Mouse (Mus musculus) MEL (cell line): Measurements from ENCODE around the gene Ostf1. TPM values are rescaled to one million over a fixed set of nuclear protein-coding genes. Genes with fewer than 3 reads are reported as not detected.
A peak's percentile ranks its signal among the peaks of the same experiment; 100 is the strongest.

Experiments
- DNase-seq: peaks from one replicate; pipeline ENCODE4 v3.0.0; 2011; ENCODE audit warnings: low read depth, low spot score
- H3K27ac ChIP-seq: 2 replicates; pipeline ENCODE4 v1.5.1; 2012; ENCODE audit warnings: low read depth, mild to moderate bottlenecking, control low read depth, low read length, moderate library complexity; ENCODE audit not compliant: control insufficient read depth
- H3K27me3 ChIP-seq, 2 experiments: fragments of 150-350 bp in 1 of 2; sonication (generic) in 1 of 2; 2 replicates each; pipeline ENCODE4 v1.6.1; 2012; ENCODE audit warnings: low read length in 2 of 2, mild to moderate bottlenecking in 2 of 2, improper control_type of control experiment in 1 of 2, moderate library complexity in 1 of 2; ENCODE audit not compliant: insufficient read depth in 2 of 2, control insufficient read depth in 1 of 2
- H3K36me3 ChIP-seq, 2 experiments: 2 replicates each; pipeline ENCODE4 v1.6.1; 2012 to 2014; ENCODE audit warnings: low read length in 2 of 2, improper control_type of control experiment in 1 of 2, inconsistent platforms in 1 of 2, mild to moderate bottlenecking in 1 of 2; ENCODE audit not compliant: insufficient read depth in 2 of 2, control insufficient read depth in 1 of 2
- H3K4me1 ChIP-seq, 2 experiments: fragments of 150-350 bp in 1 of 2; sonication (generic) in 1 of 2; 2 replicates each; pipeline ENCODE4 v1.6.1; 2012; ENCODE audit warnings: low read length in 2 of 2, improper control_type of control experiment in 1 of 2, mild to moderate bottlenecking in 1 of 2; ENCODE audit not compliant: insufficient read depth in 2 of 2, control insufficient read depth in 1 of 2
- H3K4me3 ChIP-seq, 2 experiments: fragments of 150-350 bp in 1 of 2; sonication (generic) in 1 of 2; 2 replicates each; pipeline ENCODE4 v1.5.1; 2012; ENCODE audit warnings: low read depth in 2 of 2, low read length in 2 of 2, mild to moderate bottlenecking in 2 of 2, moderate library complexity in 2 of 2, control low read depth in 1 of 2, improper control_type of control experiment in 1 of 2; ENCODE audit not compliant: control insufficient read depth in 1 of 2, insufficient read depth in 1 of 2
- H3K79me2 ChIP-seq: 2 replicates; pipeline ENCODE4 v1.6.1; 2012; ENCODE audit warnings: mild to moderate bottlenecking, low read length, moderate library complexity; ENCODE audit not compliant: control insufficient read depth, poor library complexity, insufficient read depth
- H3K9ac ChIP-seq: 2 replicates; pipeline ENCODE4 v1.6.1; 2012; ENCODE audit warnings: low read depth, mild to moderate bottlenecking, control low read depth, low read length, moderate library complexity; ENCODE audit not compliant: control insufficient read depth, poor library complexity, severe bottlenecking
- H3K9me3 ChIP-seq: fragments of 150-350 bp; sonication (generic); replicated peaks from 2 replicates; pipeline ENCODE4 v1.6.1; 2012; ENCODE audit warnings: mild to moderate bottlenecking, low read length, improper control_type of control experiment, moderate library complexity; ENCODE audit not compliant: insufficient read depth
- CHD1 ChIP-seq: IDR thresholded peaks from 2 replicates; pipeline ENCODE4 v1.6.1; 2012; ENCODE audit warnings: low read depth, mild to moderate bottlenecking, inconsistent platforms, low read length, improper control_type of control experiment
- CHD2 ChIP-seq: IDR thresholded peaks from 2 replicates; pipeline ENCODE4 v1.6.1; 2011; ENCODE audit warnings: low read length, improper control_type of control experiment
- EP300 ChIP-seq, 2 experiments: IDR thresholded peaks; 2 replicates each; pipeline ENCODE4 v1.6.1; 2011; ENCODE audit warnings: improper control_type of control experiment in 2 of 2, low read length in 2 of 2, low read depth in 1 of 2, mild to moderate bottlenecking in 1 of 2
- ETS1 ChIP-seq: IDR thresholded peaks from 2 replicates; pipeline ENCODE4 v1.6.1; 2012; ENCODE audit warnings: low read depth, mild to moderate bottlenecking, inconsistent platforms, low read length, improper control_type of control experiment, moderate library complexity
- GATA1 ChIP-seq: IDR thresholded peaks from 2 replicates; pipeline ENCODE4 v1.6.1; 2011; ENCODE audit warnings: low read depth, low read length, improper control_type of control experiment
- HCFC1 ChIP-seq: IDR thresholded peaks from 2 replicates; pipeline ENCODE4 v1.6.1; 2012; ENCODE audit warnings: low read depth, mild to moderate bottlenecking, inconsistent platforms, low read length, improper control_type of control experiment, moderate library complexity
- KAT2A ChIP-seq: conservative IDR thresholded peaks from 2 replicates; pipeline ENCODE4 v1.6.1; 2012; ENCODE audit warnings: low read depth, low read length, improper control_type of control experiment, inconsistent platforms
- MAX ChIP-seq: IDR thresholded peaks from 2 replicates; pipeline ENCODE4 v1.6.1; 2011; ENCODE audit warnings: low read length, improper control_type of control experiment
- MAZ ChIP-seq: IDR thresholded peaks from 2 replicates; pipeline ENCODE4 v1.6.1; 2012; ENCODE audit warnings: low read depth, mild to moderate bottlenecking, inconsistent platforms, low read length, improper control_type of control experiment
- MEF2A ChIP-seq: IDR thresholded peaks from 2 replicates; pipeline ENCODE4 v1.6.1; 2014; ENCODE audit warnings: low read depth, mild to moderate bottlenecking, inconsistent platforms, low read length, improper control_type of control experiment; ENCODE audit not compliant: poor library complexity, insufficient replicate concordance, severe bottlenecking; ENCODE audit errors: extremely low read depth
- MXI1 ChIP-seq: IDR thresholded peaks from 2 replicates; pipeline ENCODE4 v1.6.1; 2011; ENCODE audit warnings: mild to moderate bottlenecking, low read depth, low read length, improper control_type of control experiment
- MYB ChIP-seq: IDR thresholded peaks from 2 replicates; pipeline ENCODE4 v1.6.1; 2011; ENCODE audit warnings: mild to moderate bottlenecking, low read depth, low read length, improper control_type of control experiment
- POLR2A ChIP-seq, 2 experiments: IDR thresholded peaks; 2 replicates each; pipeline ENCODE4 v1.6.1; 2011 to 2012; ENCODE audit warnings: low read length in 2 of 2, mild to moderate bottlenecking in 2 of 2, control low read depth in 1 of 2, improper control_type of control experiment in 1 of 2, low read depth in 1 of 2, moderate library complexity in 1 of 2; ENCODE audit not compliant: control insufficient read depth in 1 of 2, insufficient read depth in 1 of 2, poor library complexity in 1 of 2
- RCOR1 ChIP-seq: IDR thresholded peaks from 2 replicates; pipeline ENCODE4 v1.6.1; 2012; ENCODE audit warnings: low read depth, mild to moderate bottlenecking, inconsistent platforms, low read length, improper control_type of control experiment
- SIN3A ChIP-seq: IDR thresholded peaks from 2 replicates; pipeline ENCODE4 v1.6.1; 2012; ENCODE audit warnings: low read length, improper control_type of control experiment, inconsistent platforms
- SMC3 ChIP-seq: IDR thresholded peaks from 2 replicates; pipeline ENCODE4 v1.6.1; 2011; ENCODE audit warnings: low read depth, low read length, improper control_type of control experiment
- TBP ChIP-seq: IDR thresholded peaks from 2 replicates; pipeline ENCODE4 v1.8.0; 2011; ENCODE audit warnings: low read depth, low read length, improper control_type of control experiment
- UBTF ChIP-seq: IDR thresholded peaks from 2 replicates; pipeline ENCODE4 v1.6.1; 2012; ENCODE audit warnings: low read depth, mild to moderate bottlenecking, inconsistent platforms, low read length, improper control_type of control experiment, moderate library complexity, borderline replicate concordance; ENCODE audit not compliant: insufficient read depth
- ZMIZ1 ChIP-seq: IDR thresholded peaks from 2 replicates; pipeline ENCODE4 v1.6.1; 2012; ENCODE audit warnings: low read depth, mild to moderate bottlenecking, inconsistent platforms, low read length, improper control_type of control experiment, moderate library complexity
- polyA plus RNA-seq, 2 experiments: library from polyadenylated mRNA; stranded (reverse) in 1 of 2; unstranded in 1 of 2; fragments of >175 nt in 1 of 2; fragments of >200 nt in 1 of 2; gene quantifications; 2 replicates each; pipeline versions ENCODE4 v1.2.1 to v1.2.4; 2012; ENCODE audit warnings: low replicate concordance in 2 of 2, low read depth in 1 of 2; ENCODE audit not compliant: insufficient read length in 2 of 2, insufficient read depth in 1 of 2, missing spikeins in 1 of 2
- total RNA-seq: library from RNA; depleted of rRNA; stranded (reverse); fragments of 300-350 nt; gene quantifications from 2 replicates; pipeline ENCODE4 v1.2.3, GENCODE M21; 2012

Ostf1 gene
- total and polyA plus RNA-seq, 3 experiments, result 117 to 162 TPM; not detected in 1

- DNase-seq, result peak; percentile 17
- no peak overlapping the region for H3K27ac ChIP-seq
- H3K4me3 ChIP-seq, result no peak overlapping the region
- TF ChIP-seq ETS1, result no peak
- TF ChIP-seq SMC3, result no peak
- TF ChIP-seq HCFC1, result no peak
- no peak for TF ChIP-seq CHD2
- no peak for TF ChIP-seq GATA1
- TF ChIP-seq MEF2A, result no peak
- TF ChIP-seq EP300 (IDR thresholded peaks at IDR 0.05; ENCODE audit: low read depth in 1 of 2, low read length in 2 of 2), result no peak
- TF ChIP-seq, all 39 proteins: peak for 0
- no peak overlapping the region for H3K9ac ChIP-seq
- no peaks in the 10 kb centered on the region for H3K36me3 ChIP-seq
- H3K9me3 ChIP-seq, result no peaks in the 10 kb centered on the region
- H3K4me1 ChIP-seq, result peaks cover 0 to 6% of the 10 kb centered on the region in 2 experiments; a peak in 1 of 4 replicates
- H3K27me3 ChIP-seq, result no peaks in the 10 kb centered on the region
- H3K79me2 ChIP-seq, result no peaks in the 10 kb centered on the region
These were observed 55.7 kb downstream of the Ostf1 start for GRCm38 (mm10) chr19:18575891-18576290.

- H3K79me2 ChIP-seq, result no peaks in the 10 kb centered on the region
- no peak overlapping the region for H3K27ac ChIP-seq
- TF ChIP-seq CHD1 (no peak), RCOR1 (no peak), CHD2 (no peak), MAZ (no peak), EP300 (IDR thresholded peaks at IDR 0.05; ENCODE audit: low read depth in 1 of 2, low read length in 2 of 2) (no peak), POLR2A (IDR thresholded peaks at IDR 0.05; ENCODE audit: control insufficient read depth in 1 of 2, insufficient read depth in 1 of 2, low read depth in 1 of 2, low read length in 2 of 2, poor library complexity in 1 of 2) (no peak), HCFC1 (no peak), TBP (no peak), MAX (no peak), GATA1 (no peak), MXI1 (no peak), KAT2A (no peak)
- TF ChIP-seq, all 39 proteins: peak for 0
- H3K9me3 ChIP-seq, result no peaks in the 10 kb centered on the region
- H3K36me3 ChIP-seq, result no peaks in the 10 kb centered on the region
- peaks cover 0 to 6% of the 10 kb centered on the region in 2 experiments; a peak in 1 of 4 replicates for H3K4me1 ChIP-seq
- H3K4me3 ChIP-seq, result no peak overlapping the region
- H3K9ac ChIP-seq, result no peak overlapping the region
- no peak for DNase-seq
- no peaks in the 10 kb centered on the region for H3K27me3 ChIP-seq
These were observed 57.7 kb downstream of the Ostf1 start for GRCm38 (mm10) chr19:18573907-18574306.

DNA sequence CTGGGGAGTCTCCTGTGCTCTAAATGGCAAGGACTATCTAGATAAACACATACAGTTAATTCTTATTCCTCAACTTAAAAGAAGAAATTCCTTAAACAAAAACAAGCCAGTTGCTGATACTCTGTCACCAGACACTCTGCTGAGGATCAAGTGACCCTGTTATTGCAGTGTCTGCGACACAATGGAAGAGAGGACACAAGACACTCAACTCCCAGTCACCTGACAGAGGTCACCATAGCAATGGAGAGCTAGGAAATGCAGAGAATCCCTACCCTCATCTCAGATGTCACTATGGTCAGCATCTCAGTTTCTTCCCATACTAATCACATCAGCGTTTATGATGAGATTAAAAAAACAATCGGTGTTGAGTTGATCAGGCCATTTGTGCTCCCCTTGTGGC lies 58.2 kb downstream of the Ostf1 start:
- Histone ChIP-seq H3K9me3 (no peaks in the 10 kb centered on the region), H3K27ac (no peak overlapping the region), H3K36me3 (no peaks in the 10 kb centered on the region), H3K27me3 (no peaks in the 10 kb centered on the region), H3K9ac (no peak overlapping the region), H3K79me2 (no peaks in the 10 kb centered on the region), H3K4me3 (no peak overlapping the region), H3K4me1 (peaks cover 0 to 6% of the 10 kb centered on the region in 2 experiments; a peak in 1 of 4 replicates)
- TF ChIP-seq UBTF (no peak), ZMIZ1 (no peak), SIN3A (no peak), CHD1 (no peak), GATA1 (no peak), MYB (no peak)
- no peak for DNase-seq
